Mouse (Mus musculus) hindbrain, postnatal 0 days (tissue): ENCODE results near the gene Cd80. TPM values are rescaled to one million over a fixed set of nuclear protein-coding genes. Genes with fewer than 3 reads are reported as not detected.

ENCODE experiments used
- ATAC-seq: fragments of 200-750 bp; cut with Nextera tagmentation; 2 replicates; pipeline ENCODE4 v1.8.0; 2017; ENCODE audit warnings: mild to moderate bottlenecking, moderate TSS enrichment, moderate library complexity
- DNase-seq: peaks from one replicate; pipeline ENCODE4 v3.0.0-alpha.2; 2015; ENCODE audit warnings: low spot score
- H3K27ac ChIP-seq: fragments of 300-500 bp; sonication (generic); 2 replicates; pipeline ENCODE4 v1.5.1; 2014; ENCODE audit warnings: mild to moderate bottlenecking
- H3K27me3 ChIP-seq: fragments of 300-500 bp; sonication (generic); 2 replicates; pipeline ENCODE4 v1.6.1; 2014; ENCODE audit warnings: low read length, mixed read lengths; ENCODE audit not compliant: insufficient read depth
- H3K36me3 ChIP-seq: fragments of 300-500 bp; sonication (generic); 2 replicates; pipeline ENCODE4 v1.6.1; 2014; ENCODE audit warnings: low read length, mixed read lengths; ENCODE audit not compliant: insufficient read depth
- H3K4me1 ChIP-seq: fragments of 300-500 bp; sonication (generic); 2 replicates; pipeline ENCODE4 v1.6.1; 2014; ENCODE audit warnings: antibody characterized with exemption, low read length, mixed read lengths; ENCODE audit not compliant: insufficient read depth
- H3K4me2 ChIP-seq: fragments of 300-500 bp; sonication (generic); 2 replicates; pipeline ENCODE4 v1.6.1; 2014; ENCODE audit warnings: low read depth, mild to moderate bottlenecking, low read length, moderate library complexity, mixed read lengths
- H3K4me3 ChIP-seq: fragments of 300-500 bp; sonication (generic); 2 replicates; pipeline ENCODE4 v1.5.1; 2014; ENCODE audit warnings: low read length
- H3K9ac ChIP-seq: fragments of 300-500 bp; sonication (generic); replicated peaks from 2 replicates; pipeline ENCODE4 v1.6.1; 2014; ENCODE audit warnings: mild to moderate bottlenecking, low read length, moderate library complexity, mixed read lengths
- H3K9me3 ChIP-seq: fragments of 300-500 bp; sonication (generic); 2 replicates; pipeline ENCODE4 v1.6.1; 2016; ENCODE audit warnings: low read length, mixed read lengths
- CTCF ChIP-seq: IDR thresholded peaks from 2 replicates; pipeline ENCODE4 v1.5.1; 2016; ENCODE audit warnings: antibody characterized with exemption, control low read depth, low read depth
- WGBS: fragments of 180-500 bp; shearing (Covaris S2); extraction: QIAGEN DNeasy Blood & Tissue Kit; methylation state at CpG from one replicate; pipeline ENCODE4 v1.1.7; 2014; 5-methylcytosine and 5-hydroxymethylcytosine counted together
- polyA plus RNA-seq: library from polyadenylated mRNA; unstranded; fragments of >200 nt; fragmentation: Nextera tagmentation; extraction: Ambion mirVana; gene quantifications from 2 replicates; pipeline ENCODE4 v1.2.1, GENCODE M21; 2015
- total RNA-seq: library from RNA; depleted of rRNA; stranded (reverse); fragments of >200 nt; gene quantifications from 2 replicates; pipeline ENCODE4 v1.2.3, GENCODE M21; 2014; rRNA removed

Gene Cd80
- total and polyA plus RNA-seq, 2 experiments from 2014 or later = 0.16 to 0.24 TPM

DNA sequence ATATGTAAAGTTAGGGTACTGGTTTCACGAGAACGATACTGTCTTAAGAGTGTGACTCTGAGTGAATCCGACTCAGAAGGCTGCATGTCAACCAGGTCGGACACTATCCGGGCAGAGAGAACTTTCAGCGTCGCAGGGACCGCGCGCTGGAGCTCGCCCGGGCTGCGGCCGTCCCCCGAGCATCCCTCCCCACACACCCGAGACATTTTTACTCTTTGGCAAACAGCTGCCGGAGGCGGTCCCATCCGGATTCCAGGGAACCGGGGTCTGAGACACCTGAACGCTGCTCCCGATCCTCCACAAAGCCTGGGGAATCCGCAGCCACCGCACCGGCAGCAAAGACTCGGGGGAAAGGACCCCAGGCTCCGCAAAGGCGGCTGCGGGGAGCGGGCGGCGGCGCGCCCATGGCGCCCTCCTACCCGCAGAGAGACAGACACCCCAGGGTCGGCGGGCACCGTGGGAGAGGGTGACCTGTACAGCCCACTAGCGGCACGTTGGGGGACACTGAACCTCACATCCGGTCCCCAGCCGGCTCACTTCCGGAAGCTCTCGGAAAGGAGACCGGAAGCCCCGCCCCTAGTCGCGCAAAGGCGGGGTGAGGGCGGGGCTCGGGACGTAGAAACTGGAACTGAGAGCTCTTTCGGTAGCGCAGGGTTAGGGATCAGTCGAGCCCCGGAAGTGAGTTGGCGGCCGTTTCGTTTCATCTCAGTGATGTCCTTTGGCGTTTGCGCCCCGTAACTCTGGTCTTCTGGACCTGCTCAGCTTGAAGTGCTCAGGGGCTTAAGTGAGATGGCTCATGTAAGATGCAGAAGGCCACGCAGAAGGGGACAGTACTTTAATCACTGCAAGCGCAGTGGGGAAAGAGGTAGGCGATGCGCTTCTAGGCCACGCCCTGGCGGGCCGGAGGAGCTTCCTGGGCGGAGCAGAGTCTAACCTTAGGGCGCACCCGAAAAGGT is 67.0 kb downstream of the Cd80 start, which contains the start of gene Timmdc1:
Timmdc1 (minus strand) TSS at position 535 of the 956 bp plus-strand sequence.
- Histone ChIP-seq H3K4me2 (peak within 1 kb of the TSS; percentile 74), H3K4me1 (no peaks in the 10 kb centered on the region), H3K36me3 (peaks cover 26% of the 10 kb centered on the region; the same call in 1 of the 2 replicates), H3K27me3 (no peaks in the 10 kb centered on the region), H3K9me3 (no peaks in the 10 kb centered on the region), H3K27ac (peak within 1 kb of the TSS; percentile 93), H3K4me3 (peak within 1 kb of the TSS; percentile 97), H3K9ac (peak within 1 kb of the TSS; percentile 85)
- ATAC-seq (peak; percentile 99), DNase-seq (peak; percentile 98)
- TF ChIP-seq CTCF = peak; percentile 46
- 0% methylated on average over 73 of the region's 73 CpGs for WGBS

GRCm38 (mm10) chr16:38526264-38526663 is 70.9 kb downstream of the Cd80 start:
- no peak for ATAC-seq
- no peaks in the 10 kb centered on the region for H3K27me3 ChIP-seq
- no peaks in the 10 kb centered on the region for H3K9me3 ChIP-seq
- H3K4me3 ChIP-seq = no peak overlapping the region
- peaks cover 44% of the 10 kb centered on the region for H3K36me3 ChIP-seq
- no peak overlapping the region for H3K27ac ChIP-seq
- 91% methylated on average over 6 of the region's 6 CpGs for WGBS
- no peak for TF ChIP-seq CTCF
- H3K4me2 ChIP-seq = no peak overlapping the region
- H3K9ac ChIP-seq = no peak overlapping the region
- H3K4me1 ChIP-seq = no peaks in the 10 kb centered on the region
- DNase-seq = no peak

DNA sequence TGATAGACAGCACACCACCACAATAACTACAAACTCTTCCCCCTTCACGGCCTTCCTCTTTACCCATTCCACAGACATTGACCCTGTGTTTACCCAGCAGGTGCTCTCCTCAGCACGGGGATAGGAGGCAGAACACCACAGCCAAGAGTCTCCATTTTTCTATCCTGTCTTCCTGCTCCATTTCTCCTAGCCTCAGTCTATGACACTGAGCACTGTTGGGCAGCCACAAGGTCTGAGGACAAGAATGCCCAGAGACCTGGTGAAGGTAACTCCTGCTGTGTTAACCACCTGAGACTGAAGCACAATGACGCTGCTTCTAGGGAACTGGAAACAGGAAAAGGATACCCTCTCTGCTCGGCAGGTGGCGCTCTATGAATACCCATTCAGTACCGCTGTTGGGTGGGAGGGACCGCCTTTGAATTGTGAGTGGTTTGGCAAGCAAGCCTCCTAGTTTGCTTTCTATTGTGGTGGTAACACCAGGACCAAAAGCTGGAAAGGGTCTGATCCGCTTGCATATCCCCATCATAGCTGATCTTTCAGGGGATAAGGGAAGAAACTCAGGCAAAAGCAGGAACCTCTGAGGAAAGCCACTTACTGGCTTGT is 81.3 kb downstream of the Cd80 start:
- TF ChIP-seq CTCF = peak; percentile 85
- 41% methylated on average over 8 of the region's 8 CpGs for WGBS
- H3K27ac ChIP-seq = no peak overlapping the region
- no peaks in the 10 kb centered on the region for H3K4me1 ChIP-seq
- no peak overlapping the region for H3K9ac ChIP-seq
- peaks cover 58% of the 10 kb centered on the region for H3K36me3 ChIP-seq
- no peaks in the 10 kb centered on the region for H3K27me3 ChIP-seq
- no peak overlapping the region for H3K4me2 ChIP-seq
- no peaks in the 10 kb centered on the region for H3K9me3 ChIP-seq
- peak; percentile 65 for ATAC-seq
- DNase-seq = peak; percentile 82
- H3K4me3 ChIP-seq = no peak overlapping the region

DNA sequence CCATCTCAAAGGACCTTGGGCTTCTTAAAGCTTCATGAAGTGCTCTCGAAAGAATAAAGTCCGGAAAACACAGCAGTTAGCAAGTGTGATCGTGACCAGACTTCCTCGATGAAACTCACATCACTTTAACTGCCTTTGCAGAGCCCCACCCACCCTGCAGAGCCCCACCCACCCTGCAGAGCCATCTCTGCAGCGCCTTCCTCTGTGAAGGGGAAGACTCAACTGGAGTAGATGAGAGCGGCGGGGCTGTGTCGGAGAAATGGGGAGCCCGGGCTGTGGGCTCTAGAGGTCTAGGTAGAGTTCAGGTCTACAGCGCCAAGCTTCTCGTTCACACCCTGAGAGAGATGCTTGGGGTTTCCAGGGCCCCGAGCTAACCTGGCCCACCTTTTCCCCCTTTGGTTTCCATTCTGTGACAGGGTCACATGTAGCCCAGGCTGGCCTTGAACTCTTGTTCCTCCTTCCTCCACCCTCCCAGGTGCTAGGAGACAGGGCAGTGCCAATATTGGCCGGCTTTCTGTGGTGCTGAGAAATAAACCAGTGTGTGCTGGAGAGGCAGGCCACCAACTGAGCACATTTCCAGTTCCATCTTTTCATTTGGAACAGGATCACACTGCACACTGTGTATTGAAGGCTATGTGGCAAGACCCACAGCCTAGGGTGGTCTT is 83.5 kb downstream of the Cd80 start:
- H3K27ac ChIP-seq = no peak overlapping the region
- TF ChIP-seq CTCF = no peak
- H3K36me3 ChIP-seq = peaks cover 53% of the 10 kb centered on the region
- H3K27me3 ChIP-seq = no peaks in the 10 kb centered on the region
- H3K4me1 ChIP-seq = no peaks in the 10 kb centered on the region
- 90% methylated on average over 13 of the region's 13 CpGs for WGBS
- no peak for DNase-seq
- no peak overlapping the region for H3K9ac ChIP-seq
- H3K4me3 ChIP-seq = no peak overlapping the region
- no peak for ATAC-seq
- no peak overlapping the region for H3K4me2 ChIP-seq
- no peaks in the 10 kb centered on the region for H3K9me3 ChIP-seq

Other genes starting within 250 kb of the Cd80 start
- not detected in 2 replicates for gene Nr1i2, start 160.7 kb upstream of the Cd80 start, total RNA-seq
- gene Nr1i2, start 160.7 kb upstream of the Cd80 start, polyA plus RNA-seq = 0.05 TPM in 1 of 2 replicates, not detected in the other
- 1.4 TPM in 2 replicates for gene Maats1, start 113.4 kb upstream of the Cd80 start, total RNA-seq
- 0.86 and 1.4 TPM in 2 replicates for gene Maats1, start 113.4 kb upstream of the Cd80 start, polyA plus RNA-seq
- 12.2 and 24.5 TPM in 2 replicates for gene Cox17, start 108.6 kb upstream of the Cd80 start, total RNA-seq
- 78.5 and 90.1 TPM in 2 replicates for gene Cox17, start 108.6 kb upstream of the Cd80 start, polyA plus RNA-seq
- not detected in 2 replicates for gene Gm21987, start 108.5 kb upstream of the Cd80 start, total RNA-seq
- gene Gm21987, start 108.5 kb upstream of the Cd80 start, polyA plus RNA-seq = not detected in 2 replicates
- gene Popdc2, start 93.4 kb upstream of the Cd80 start, total RNA-seq = 0.10 and 0.40 TPM in 2 replicates
- 0.83 and 1.0 TPM in 2 replicates for gene Popdc2, start 93.4 kb upstream of the Cd80 start, polyA plus RNA-seq
- gene Pla1a, start 22.4 kb upstream of the Cd80 start, total RNA-seq = 0.36 and 1.7 TPM in 2 replicates
- gene Pla1a, start 22.4 kb upstream of the Cd80 start, polyA plus RNA-seq = 1.0 and 1.3 TPM in 2 replicates
- gene Adprh, start 2.9 kb upstream of the Cd80 start, total RNA-seq = 47.0 and 51.2 TPM in 2 replicates
- gene Adprh, start 2.9 kb upstream of the Cd80 start, polyA plus RNA-seq = 131 and 134 TPM in 2 replicates
- gene Timmdc1, start 67.1 kb downstream of the Cd80 start, total RNA-seq = 18.0 and 24.1 TPM in 2 replicates
- 26.3 and 27.9 TPM in 2 replicates for gene Timmdc1, start 67.1 kb downstream of the Cd80 start, polyA plus RNA-seq
- gene Poglut1, start 94.7 kb downstream of the Cd80 start, total RNA-seq = 35.8 and 48.5 TPM in 2 replicates
- gene Poglut1, start 94.7 kb downstream of the Cd80 start, polyA plus RNA-seq = 37.1 and 40.4 TPM in 2 replicates
- gene Tmem39a, start 103.1 kb downstream of the Cd80 start, total RNA-seq = 13.5 and 27.2 TPM in 2 replicates
- 15.4 and 17.6 TPM in 2 replicates for gene Tmem39a, start 103.1 kb downstream of the Cd80 start, polyA plus RNA-seq